Mouse (Mus musculus): ENCODE measurements around the gene Uvrag.
A peak's percentile ranks its signal among the peaks of the same experiment; 100 is the strongest.
"Not testable (repeated sequence)": the region's sequence is repeated elsewhere in the genome, so short reads cannot be mapped to it uniquely, and the experiment has no call there.

The Uvrag gene

GRCm38 (mm10) chr7:99097781-99098180 is 43.2 kb downstream of the Uvrag start:
- DNase-seq (ENCODE audit: low read depth, low spot score), result no peak

- no peak for DNase-seq (ENCODE audit: low read depth, low spot score)
These were observed 43.8 kb downstream of the Uvrag start for GRCm38 (mm10) chr7:99097128-99097527.

GRCm38 (mm10) chr7:99095191-99095590 is 45.8 kb downstream of the Uvrag start:
- no peak for DNase-seq (ENCODE audit: low read depth, low spot score)

GRCm38 (mm10) chr7:99094336-99094735 is 46.6 kb downstream of the Uvrag start:
- DNase-seq (ENCODE audit: low read depth, low spot score), result no peak

GRCm38 (mm10) chr7:99091915-99092645 is 48.9 kb downstream of the Uvrag start:
- no peak for DNase-seq (ENCODE audit: low read depth, low spot score)

- DNase-seq (ENCODE audit: low read depth, low spot score), result no peak
These were observed 51.2 kb downstream of the Uvrag start for GRCm38 (mm10) chr7:99089716-99090115.

- no peak for DNase-seq (ENCODE audit: low read depth, low spot score)
These were observed 52.2 kb downstream of the Uvrag start for GRCm38 (mm10) chr7:99088576-99089346.

- DNase-seq (ENCODE audit: low read depth, low spot score), result no peak
These were observed 53.4 kb downstream of the Uvrag start for GRCm38 (mm10) chr7:99087581-99087980.

- DNase-seq (ENCODE audit: low read depth, low spot score), result no peak
These were observed 54.1 kb downstream of the Uvrag start for GRCm38 (mm10) chr7:99086646-99087443.

- peak; percentile 69 for DNase-seq (ENCODE audit: low read depth, low spot score)
These were observed 55.7 kb downstream of the Uvrag start for GRCm38 (mm10) chr7:99085249-99085648.

- DNase-seq (ENCODE audit: low read depth, low spot score), result no peak
These were observed 61.4 kb downstream of the Uvrag start for GRCm38 (mm10) chr7:99079522-99079921.

GRCm38 (mm10) chr7:99078805-99079204 is 62.1 kb downstream of the Uvrag start:
- no peak for DNase-seq (ENCODE audit: low read depth, low spot score)

GRCm38 (mm10) chr7:99077234-99077633 is 63.7 kb downstream of the Uvrag start:
- no peak for DNase-seq (ENCODE audit: low read depth, low spot score)

GRCm38 (mm10) chr7:99075101-99075500 is 65.8 kb downstream of the Uvrag start:
- DNase-seq (ENCODE audit: low read depth, low spot score), result no peak

GRCm38 (mm10) chr7:99073734-99074372 is 67.1 kb downstream of the Uvrag start:
- no peak for DNase-seq (ENCODE audit: low read depth, low spot score)

GRCm38 (mm10) chr7:99067710-99068109 is 73.2 kb downstream of the Uvrag start:
- no peak for DNase-seq (ENCODE audit: low read depth, low spot score)

- DNase-seq (ENCODE audit: low read depth, low spot score), result no peak
These were observed 75.0 kb downstream of the Uvrag start for GRCm38 (mm10) chr7:99065920-99066319.

GRCm38 (mm10) chr7:99065391-99065831 is 75.5 kb downstream of the Uvrag start:
- DNase-seq (ENCODE audit: low read depth, low spot score), result no peak

- DNase-seq (ENCODE audit: low read depth, low spot score), result no peak
These were observed 76.1 kb downstream of the Uvrag start for GRCm38 (mm10) chr7:99064795-99065194.

GRCm38 (mm10) chr7:99062263-99062662 is 78.7 kb downstream of the Uvrag start:
- DNase-seq (ENCODE audit: low read depth, low spot score), result not testable (repeated sequence)

GRCm38 (mm10) chr7:99061056-99061680 is 79.8 kb downstream of the Uvrag start:
- no peak for DNase-seq (ENCODE audit: low read depth, low spot score)
